Mouse (Mus musculus): ENCODE data around the gene Myl12a. TPM values are rescaled to one million over a fixed set of nuclear protein-coding genes. Genes with fewer than 3 reads are reported as not detected.

Gene Myl12a
- total RNA-seq, 1 experiment, result 460 TPM

DNA sequence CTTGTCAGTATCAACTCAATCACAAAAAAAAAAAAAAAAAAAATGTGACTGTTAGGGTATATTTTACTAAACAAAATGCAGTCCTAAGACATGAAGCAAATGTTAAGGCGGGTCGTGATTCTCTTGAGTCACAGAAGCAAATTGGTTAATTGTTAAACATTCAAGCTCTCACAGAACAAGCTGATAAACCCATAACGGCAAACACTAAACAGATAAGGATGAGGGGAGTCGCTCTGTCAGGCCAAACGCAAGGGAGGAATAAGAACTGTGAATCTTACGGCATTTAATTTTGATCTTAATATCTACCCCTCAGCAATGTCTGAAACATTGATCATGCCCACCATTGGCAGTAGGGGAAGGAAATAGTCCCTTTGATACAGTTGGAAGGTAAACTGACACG is 53.5 kb downstream of the Myl12a start:
- in situ Hi-C loops (cut with MboI; ENCODE audit: low sequenced_read_pairs in 2 of 2, unreplicated experiment in 2 of 2), result no loop called here
- Histone ChIP-seq H3K4me1 (ENCODE audit: control insufficient read depth in 2 of 2, insufficient read depth in 2 of 2, low read length in 2 of 2, poor library complexity in 1 of 2) (0 out of 4 replicates have a peak, but pooled peaks cover 0 to 4% of the 10 kb centered on the region in 2 experiments), H3K9ac (ENCODE audit: insufficient read depth, low read depth, low read length, poor library complexity, severe bottlenecking) (no peak overlapping the region), H3K27ac (ENCODE audit: insufficient read depth, low read depth, low read length, poor library complexity, severe bottlenecking) (no peak overlapping the region), H3K9me3 (ENCODE audit: control insufficient read depth, insufficient read depth, low read depth, low read length) (no peaks in the 10 kb centered on the region), H3K4me3 (ENCODE audit: insufficient read depth in 1 of 2, low read depth in 1 of 2, low read length in 2 of 2, poor library complexity in 1 of 2, severe bottlenecking in 1 of 2) (no peak overlapping the region), H3K36me3 (ENCODE audit: control insufficient read depth, insufficient read depth, low read length, poor library complexity, severe bottlenecking) (no peaks in the 10 kb centered on the region)
- no peak for DNase-seq (ENCODE audit: low read depth, low spot score)
- no peak for TF ChIP-seq MAFK (IDR thresholded peaks at IDR 0.05; ENCODE audit: insufficient read depth, low read depth, low read length)
- no peak for TF ChIP-seq HCFC1 (IDR thresholded peaks at IDR 0.05; ENCODE audit: borderline replicate concordance, insufficient read depth, low read length)
- no peak for TF ChIP-seq ZC3H11A (IDR thresholded peaks at IDR 0.05; ENCODE audit: borderline replicate concordance, low read depth, low read length)
- no peak for TF ChIP-seq ZNF384 (IDR thresholded peaks at IDR 0.05; ENCODE audit: low read depth, low read length)
- no peak for TF ChIP-seq CHD2 (IDR thresholded peaks at IDR 0.05; ENCODE audit: low read depth, low read length)

DNA sequence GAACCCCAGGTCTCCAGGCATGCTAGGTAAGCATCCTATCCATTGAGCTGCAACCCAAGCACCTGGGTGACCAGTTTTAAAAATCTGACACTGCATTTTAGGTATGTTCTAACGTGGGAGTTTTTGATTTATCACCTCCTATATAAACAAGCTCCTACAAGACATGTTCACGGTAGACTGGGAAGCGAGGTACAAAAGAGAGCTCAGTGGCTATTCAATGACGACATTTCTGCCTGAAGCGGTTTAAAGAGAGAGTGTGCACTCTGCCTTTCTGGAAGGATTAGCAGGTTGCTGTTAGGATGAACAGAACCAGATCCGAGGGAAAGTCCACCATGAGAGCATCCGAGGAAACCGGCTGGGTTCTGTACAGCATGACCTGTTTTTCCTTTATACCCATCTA is 54.0 kb downstream of the Myl12a start:
- TF ChIP-seq ZC3H11A (IDR thresholded peaks at IDR 0.05; ENCODE audit: borderline replicate concordance, low read depth, low read length), result no peak
- no peak for TF ChIP-seq CHD2 (IDR thresholded peaks at IDR 0.05; ENCODE audit: low read depth, low read length)
- no peak for TF ChIP-seq HCFC1 (IDR thresholded peaks at IDR 0.05; ENCODE audit: borderline replicate concordance, insufficient read depth, low read length)
- TF ChIP-seq MAFK (IDR thresholded peaks at IDR 0.05; ENCODE audit: insufficient read depth, low read depth, low read length), result no peak
- TF ChIP-seq ZNF384 (IDR thresholded peaks at IDR 0.05; ENCODE audit: low read depth, low read length), result no peak
- H3K4me1 ChIP-seq (ENCODE audit: control insufficient read depth in 2 of 2, insufficient read depth in 2 of 2, low read length in 2 of 2, poor library complexity in 1 of 2), result 0 out of 4 replicates have a peak, but pooled peaks cover 0 to 4% of the 10 kb centered on the region in 2 experiments
- no peaks in the 10 kb centered on the region for H3K9me3 ChIP-seq (ENCODE audit: control insufficient read depth, insufficient read depth, low read depth, low read length)
- no peak overlapping the region for H3K9ac ChIP-seq (ENCODE audit: insufficient read depth, low read depth, low read length, poor library complexity, severe bottlenecking)
- H3K4me3 ChIP-seq (ENCODE audit: insufficient read depth in 1 of 2, low read depth in 1 of 2, low read length in 2 of 2, poor library complexity in 1 of 2, severe bottlenecking in 1 of 2), result no peak overlapping the region
- no peak for DNase-seq (ENCODE audit: low read depth, low spot score)
- no peak overlapping the region for H3K27ac ChIP-seq (ENCODE audit: insufficient read depth, low read depth, low read length, poor library complexity, severe bottlenecking)
- in situ Hi-C loops (cut with MboI; ENCODE audit: low sequenced_read_pairs in 2 of 2, unreplicated experiment in 2 of 2), result no loop called here
- H3K36me3 ChIP-seq (ENCODE audit: control insufficient read depth, insufficient read depth, low read length, poor library complexity, severe bottlenecking), result no peaks in the 10 kb centered on the region

DNA sequence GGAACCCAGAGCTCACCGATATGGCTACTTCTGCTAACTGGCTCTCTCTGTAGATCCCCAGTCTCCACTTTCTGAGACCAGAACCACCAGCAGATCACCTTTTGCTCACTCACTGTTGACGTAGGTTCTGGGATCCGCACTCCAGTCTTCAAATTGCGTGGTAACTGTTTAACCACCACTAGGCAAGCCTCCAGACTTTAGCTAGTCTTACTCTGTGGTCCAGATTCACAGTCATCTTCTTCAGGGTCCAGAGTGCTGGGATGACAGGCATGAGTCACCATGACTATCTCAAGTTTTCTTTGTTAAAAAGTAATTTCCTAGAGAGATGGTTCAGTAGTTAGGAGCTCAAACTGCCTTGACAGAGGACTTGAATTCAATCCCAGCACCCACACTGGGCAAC is 58.9 kb downstream of the Myl12a start:
- DNase-seq (ENCODE audit: low read depth, low spot score), result no peak
- Histone ChIP-seq H3K4me1 (ENCODE audit: control insufficient read depth in 2 of 2, insufficient read depth in 2 of 2, low read length in 2 of 2, poor library complexity in 1 of 2) (0 out of 4 replicates have a peak, but pooled peaks cover 0 to 4% of the 10 kb centered on the region in 2 experiments), H3K36me3 (ENCODE audit: control insufficient read depth, insufficient read depth, low read length, poor library complexity, severe bottlenecking) (no peaks in the 10 kb centered on the region), H3K9me3 (ENCODE audit: control insufficient read depth, insufficient read depth, low read depth, low read length) (no peaks in the 10 kb centered on the region), H3K9ac (ENCODE audit: insufficient read depth, low read depth, low read length, poor library complexity, severe bottlenecking) (no peak overlapping the region), H3K4me3 (ENCODE audit: insufficient read depth in 1 of 2, low read depth in 1 of 2, low read length in 2 of 2, poor library complexity in 1 of 2, severe bottlenecking in 1 of 2) (no peak overlapping the region), H3K27ac (ENCODE audit: insufficient read depth, low read depth, low read length, poor library complexity, severe bottlenecking) (no peak overlapping the region)
- TF ChIP-seq ZC3H11A (IDR thresholded peaks at IDR 0.05; ENCODE audit: borderline replicate concordance, low read depth, low read length) (no peak), HCFC1 (IDR thresholded peaks at IDR 0.05; ENCODE audit: borderline replicate concordance, insufficient read depth, low read length) (no peak), CHD2 (IDR thresholded peaks at IDR 0.05; ENCODE audit: low read depth, low read length) (no peak), ZNF384 (IDR thresholded peaks at IDR 0.05; ENCODE audit: low read depth, low read length) (no peak), MAFK (IDR thresholded peaks at IDR 0.05; ENCODE audit: insufficient read depth, low read depth, low read length) (no peak)
- in situ Hi-C loops (cut with MboI; ENCODE audit: low sequenced_read_pairs in 2 of 2, unreplicated experiment in 2 of 2), result no loop called here

Other genes starting within 250 kb of the Myl12a start
- 74.6 and 87.1 TPM in 2 replicates for gene Tgif1, start 149.3 kb downstream of the Myl12a start, total RNA-seq (2012; rRNA removed)
- 2.4 and 3.3 TPM in 2 replicates for gene Myom1, start 245 bp downstream of the Myl12a start, total RNA-seq (2012; rRNA removed)
- gene Lpin2, start 179.7 kb upstream of the Myl12a start, total RNA-seq (2012; rRNA removed), result 11.3 and 12.6 TPM in 2 replicates

Measured in ES-E14 (cell line).